Mouse (Mus musculus) myocyte (in vitro differentiated cells): ENCODE results near the gene Camk2d.
A peak's percentile ranks its signal among the peaks of the same experiment; 100 is the strongest.

Experiments used
- CEBPB ChIP-seq: IDR thresholded peaks from 2 replicates; pipeline ENCODE4 v1.6.1; 2011; ENCODE audit warnings: mild to moderate bottlenecking, moderate library complexity; ENCODE audit not compliant: poor library complexity, insufficient read depth, severe bottlenecking
- MAX ChIP-seq: IDR thresholded peaks from one replicate; pipeline ENCODE4 v1.6.1; 2011; ENCODE audit warnings: low read depth, mild to moderate bottlenecking, control low read depth
- MYOD1 ChIP-seq, 3 experiments: IDR thresholded peaks; one replicate each; pipeline ENCODE4 v1.6.1; 2011; ENCODE audit warnings: control low read depth in 2 of 3, low read depth in 2 of 3, mild to moderate bottlenecking in 2 of 3, moderate library complexity in 1 of 3; ENCODE audit not compliant: insufficient read length in 2 of 3, control insufficient read depth in 1 of 3
- MYOG ChIP-seq, 3 experiments: IDR thresholded peaks; one replicate each; pipeline ENCODE4 v1.6.1; 2011; ENCODE audit warnings: control low read depth in 2 of 3, low read depth in 2 of 3, mild to moderate bottlenecking in 2 of 3; ENCODE audit not compliant: insufficient read length in 2 of 3, control insufficient read depth in 1 of 3, insufficient read depth in 1 of 3
- POLR2A ChIP-seq: IDR thresholded peaks from one replicate; pipeline ENCODE4 v1.6.1; 2011; ENCODE audit warnings: low read depth, mild to moderate bottlenecking, control low read depth, moderate library complexity; ENCODE audit not compliant: insufficient read length
- POLR2AphosphoS2 ChIP-seq: IDR thresholded peaks from one replicate; pipeline ENCODE4 v1.6.1; 2011; ENCODE audit warnings: low read depth, control low read depth; ENCODE audit not compliant: insufficient read length
- SRF ChIP-seq: IDR thresholded peaks from one replicate; pipeline ENCODE4 v1.6.1; 2011; ENCODE audit warnings: low read depth; ENCODE audit not compliant: control insufficient read depth, insufficient read length
- TCF12 ChIP-seq: IDR thresholded peaks from one replicate; pipeline ENCODE4 v1.6.1; 2011; ENCODE audit warnings: mild to moderate bottlenecking, control low read depth; ENCODE audit not compliant: poor library complexity, insufficient read depth, severe bottlenecking
- TCF3 ChIP-seq: IDR thresholded peaks from one replicate; pipeline ENCODE4 v1.6.1; 2011; ENCODE audit warnings: low read depth, control low read depth; ENCODE audit not compliant: insufficient read length
- USF1 ChIP-seq: IDR thresholded peaks from one replicate; pipeline ENCODE4 v1.6.1; 2011; ENCODE audit warnings: low read depth, mild to moderate bottlenecking, control low read depth, moderate library complexity

GRCm38 (mm10) chr3:126596086-126596485 is at the start of gene Camk2d:
- TF ChIP-seq MYOD1 (IDR thresholded peaks at IDR 0.05; ENCODE audit: control insufficient read depth in 1 of 3, insufficient read length in 2 of 3, low read depth in 2 of 3) (no peak), POLR2AphosphoS2 (peak; percentile 53), POLR2A (peak; percentile 55), MYOG (IDR thresholded peaks at IDR 0.05; ENCODE audit: control insufficient read depth in 1 of 3, insufficient read depth in 1 of 3, insufficient read length in 2 of 3, low read depth in 2 of 3) (peak in 1 of 3 experiments; percentile 34), TCF12 (no peak), SRF (no peak), USF1 (peak; percentile 99), CEBPB (no peak), MAX (no peak), TCF3 (no peak)
